Mouse (Mus musculus): ENCODE results near the gene Zfand3. TPM values are rescaled to one million over a fixed set of nuclear protein-coding genes. Genes with fewer than 3 reads are reported as not detected.

The Zfand3 gene
- total RNA-seq, 2 experiments from 2014 or later: 91.3 to 106 TPM

GRCm38 (mm10) chr17:30046654-30047053, 42.1 kb downstream of the Zfand3 start:
- DNase-seq (ENCODE audit: low spot score in 2 of 2): no peak

GRCm38 (mm10) chr17:30051523-30052346, 47.2 kb downstream of the Zfand3 start:
- DNase-seq (ENCODE audit: low spot score in 2 of 2): no peak

GRCm38 (mm10) chr17:30052347-30052742, 47.8 kb downstream of the Zfand3 start:
- no peak for DNase-seq (ENCODE audit: low spot score in 2 of 2)

GRCm38 (mm10) chr17:30053463-30053862, 48.9 kb downstream of the Zfand3 start:
- peak in 1 of 2 experiments; percentile 31 for DNase-seq (ENCODE audit: low spot score in 2 of 2)

GRCm38 (mm10) chr17:30053871-30054270, 49.3 kb downstream of the Zfand3 start:
- no peak for DNase-seq (ENCODE audit: low spot score in 2 of 2)

GRCm38 (mm10) chr17:30056226-30056625, 51.7 kb downstream of the Zfand3 start:
- no peak for DNase-seq (ENCODE audit: low spot score in 2 of 2)

- DNase-seq (ENCODE audit: low spot score in 2 of 2): no peak
These were observed 54.1 kb downstream of the Zfand3 start for GRCm38 (mm10) chr17:30058594-30058993.

GRCm38 (mm10) chr17:30059066-30059465, 54.5 kb downstream of the Zfand3 start:
- no peak for DNase-seq (ENCODE audit: low spot score in 2 of 2)

- DNase-seq (ENCODE audit: low spot score in 2 of 2): no peak
These were observed 56.7 kb downstream of the Zfand3 start for GRCm38 (mm10) chr17:30061100-30061837.

GRCm38 (mm10) chr17:30063849-30064248, 59.3 kb downstream of the Zfand3 start:
- no peak for DNase-seq (ENCODE audit: low spot score in 2 of 2)

GRCm38 (mm10) chr17:30064746-30065145, 60.2 kb downstream of the Zfand3 start:
- DNase-seq (ENCODE audit: low spot score in 2 of 2): no peak

GRCm38 (mm10) chr17:30069776-30070175, 65.2 kb downstream of the Zfand3 start:
- no peak for DNase-seq (ENCODE audit: low spot score in 2 of 2)

- no peak for DNase-seq (ENCODE audit: low spot score in 2 of 2)
These were observed 66.1 kb downstream of the Zfand3 start for GRCm38 (mm10) chr17:30070631-30071030.

GRCm38 (mm10) chr17:30072613-30073012, 68.1 kb downstream of the Zfand3 start:
- DNase-seq (ENCODE audit: low spot score in 2 of 2): no peak

- DNase-seq (ENCODE audit: low spot score in 2 of 2): no peak
These were observed 71.4 kb downstream of the Zfand3 start for GRCm38 (mm10) chr17:30075896-30076295.

GRCm38 (mm10) chr17:30084007-30084406, 79.5 kb downstream of the Zfand3 start:
- DNase-seq (ENCODE audit: low spot score in 2 of 2): no peak

- no peak for DNase-seq (ENCODE audit: low spot score in 2 of 2)
These were observed 82.2 kb downstream of the Zfand3 start for GRCm38 (mm10) chr17:30086695-30087094.

GRCm38 (mm10) chr17:30088431-30088830, 83.9 kb downstream of the Zfand3 start:
- no peak for DNase-seq (ENCODE audit: low spot score in 2 of 2)

- DNase-seq (ENCODE audit: low spot score in 2 of 2): no peak
These were observed 85.9 kb downstream of the Zfand3 start for GRCm38 (mm10) chr17:30090416-30090815.

GRCm38 (mm10) chr17:30093148-30093749, 88.7 kb downstream of the Zfand3 start:
- no peak for DNase-seq (ENCODE audit: low spot score in 2 of 2)

- DNase-seq (ENCODE audit: low spot score in 2 of 2): no peak
These were observed 92.6 kb downstream of the Zfand3 start for GRCm38 (mm10) chr17:30097156-30097555.

GRCm38 (mm10) chr17:30097677-30098076, 93.1 kb downstream of the Zfand3 start:
- DNase-seq (ENCODE audit: low spot score in 2 of 2): no peak

Data from layer of hippocampus, postnatal 10 days (tissue).